Mouse (Mus musculus) kidney, adult 2 months (tissue): ENCODE measurements around the gene Fgf15. TPM values are rescaled to one million over a fixed set of nuclear protein-coding genes. Genes with fewer than 3 reads are reported as not detected.
"Not testable (repeated sequence)": the region's sequence is repeated elsewhere in the genome, so short reads cannot be mapped to it uniquely, and the experiment has no call there.

Experiments used
- DNase-seq: peaks from one replicate; pipeline ENCODE4 v3.0.0; 2021
- H3K27ac ChIP-seq: fragments of 200-500 bp; 2 replicates; pipeline ENCODE4 v1.5.1; 2012; ENCODE audit warnings: low read depth, low read length, control low read depth, inconsistent platforms; ENCODE audit not compliant: insufficient read depth
- H3K27me3 ChIP-seq: fragments of 200-500 bp; replicated peaks from 2 replicates; pipeline ENCODE4 v1.6.1; 2012; ENCODE audit warnings: mild to moderate bottlenecking, moderate library complexity, low read length, inconsistent platforms; ENCODE audit not compliant: control insufficient read depth, insufficient read depth
- H3K36me3 ChIP-seq: fragments of 200-500 bp; 2 replicates; pipeline ENCODE4 v1.6.1; 2012; ENCODE audit warnings: mild to moderate bottlenecking, moderate library complexity, low read length, inconsistent platforms; ENCODE audit not compliant: control insufficient read depth, insufficient read depth
- H3K4me1 ChIP-seq: fragments of 200-500 bp; 2 replicates; pipeline ENCODE4 v1.6.1; 2011; ENCODE audit warnings: low read length; ENCODE audit not compliant: control insufficient read depth, insufficient read depth
- H3K4me3 ChIP-seq: fragments of 200-500 bp; 2 replicates; pipeline ENCODE4 v1.5.1; 2011; ENCODE audit warnings: mild to moderate bottlenecking, low read depth, low read length, control low read depth; ENCODE audit not compliant: insufficient read depth
- CTCF ChIP-seq: fragments of 200-500 bp; conservative IDR thresholded peaks from 2 replicates; pipeline ENCODE4 v1.5.1; 2011; ENCODE audit warnings: low read depth, mild to moderate bottlenecking, control low read depth, low read length, moderate library complexity, mixed read lengths; ENCODE audit not compliant: insufficient read depth, insufficient read length
- POLR2A ChIP-seq: fragments of 200-500 bp; IDR thresholded peaks from one replicate; pipeline ENCODE4 v1.6.1; 2011; ENCODE audit warnings: low read depth, low read length, control low read depth
- WGBS: fragments of 180-500 bp; shearing (Covaris S2); methylation state at CpG from one replicate; pipeline ENCODE4 v1.1.7; 2018; 5-methylcytosine and 5-hydroxymethylcytosine counted together
- polyA plus RNA-seq: library from polyadenylated mRNA; depleted of rRNA; stranded (reverse); fragments of >200 nt; gene quantifications from 2 replicates; pipeline ENCODE4 v1.2.3, GENCODE M21; 2012

The Fgf15 gene
- polyA plus RNA-seq, 1 experiment: not detected

- DNase-seq: no peak
- Histone ChIP-seq H3K4me1 (no peaks in the 10 kb centered on the region), H3K27ac (no peak overlapping the region), H3K27me3 (0 out of 2 replicates have a peak, but pooled peaks cover 1% of the 10 kb centered on the region), H3K4me3 (no peak overlapping the region), H3K36me3 (no peaks in the 10 kb centered on the region)
- no peak for TF ChIP-seq CTCF
- no peak for TF ChIP-seq POLR2A
- 91% methylated on average over 6 of the region's 6 CpGs for whole genome bisulfite sequencing
These were observed 2.2 kb downstream of the Fgf15 start for GRCm38 (mm10) chr7:144898506-144898905.

GRCm38 (mm10) chr7:144905514-144905913 lies 9.2 kb downstream of the Fgf15 start:
- not testable (repeated sequence) for H3K4me3 ChIP-seq, H3K36me3 ChIP-seq, H3K27ac ChIP-seq, H3K4me1 ChIP-seq, H3K27me3 ChIP-seq, DNase-seq
- 94% methylated on average over 3 of the region's 3 CpGs for WGBS

GRCm38 (mm10) chr7:144906708-144907397 lies 10.5 kb downstream of the Fgf15 start:
- TF ChIP-seq CTCF (peak; percentile 72), POLR2A (no peak)
- no peaks in the 10 kb centered on the region for H3K4me1 ChIP-seq
- peak; percentile 42 for DNase-seq
- no peak overlapping the region for H3K4me3 ChIP-seq
- no peaks in the 10 kb centered on the region for H3K27me3 ChIP-seq
- H3K27ac ChIP-seq: no peak overlapping the region
- WGBS: 13% methylated on average over 28 of the region's 28 CpGs
- no peaks in the 10 kb centered on the region for H3K36me3 ChIP-seq

GRCm38 (mm10) chr7:144907793-144908192 lies 11.5 kb downstream of the Fgf15 start:
- TF ChIP-seq POLR2A (no peak), CTCF (no peak; the same call in 1 of the 2 replicates)
- no peaks in the 10 kb centered on the region for H3K4me1 ChIP-seq
- no peak overlapping the region for H3K27ac ChIP-seq
- no peak for DNase-seq
- no peaks in the 10 kb centered on the region for H3K36me3 ChIP-seq
- 14% methylated on average over 8 of the region's 8 CpGs for WGBS
- no peaks in the 10 kb centered on the region for H3K27me3 ChIP-seq
- no peak overlapping the region for H3K4me3 ChIP-seq

- Histone ChIP-seq H3K27ac (no peak overlapping the region), H3K36me3 (no peaks in the 10 kb centered on the region), H3K27me3 (no peaks in the 10 kb centered on the region), H3K4me1 (no peaks in the 10 kb centered on the region), H3K4me3 (no peak overlapping the region)
- no peak for DNase-seq
- WGBS: 32% methylated on average over 7 of the region's 7 CpGs
- TF ChIP-seq CTCF: no peak
- no peak for TF ChIP-seq POLR2A
These were observed 12.4 kb downstream of the Fgf15 start for GRCm38 (mm10) chr7:144908705-144909104.

GRCm38 (mm10) chr7:144911121-144911520 lies 14.8 kb downstream of the Fgf15 start:
- TF ChIP-seq POLR2A: no peak
- TF ChIP-seq CTCF: no peak
- H3K27ac ChIP-seq: no peak overlapping the region
- DNase-seq: no peak
- 83% methylated on average over 1 of the region's 1 CpGs for WGBS
- H3K27me3 ChIP-seq: no peaks in the 10 kb centered on the region
- H3K4me1 ChIP-seq: no peaks in the 10 kb centered on the region; the same call in 1 of the 2 replicates
- no peaks in the 10 kb centered on the region for H3K36me3 ChIP-seq
- H3K4me3 ChIP-seq: no peak overlapping the region

GRCm38 (mm10) chr7:144912897-144913296 lies 16.6 kb downstream of the Fgf15 start:
- H3K4me1 ChIP-seq: no peaks in the 10 kb centered on the region; the same call in 1 of the 2 replicates
- no peaks in the 10 kb centered on the region for H3K36me3 ChIP-seq
- TF ChIP-seq CTCF (no peak), POLR2A (no peak)
- H3K27ac ChIP-seq: no peak overlapping the region
- 88% methylated on average over 4 of the region's 4 CpGs for WGBS
- H3K4me3 ChIP-seq: no peak overlapping the region
- H3K27me3 ChIP-seq: no peaks in the 10 kb centered on the region
- no peak for DNase-seq
